Mouse (Mus musculus) left cerebral cortex, postnatal 36 days (tissue): ENCODE measurements around the gene Ankrd34b. TPM values are rescaled to one million over a fixed set of nuclear protein-coding genes. Genes with fewer than 3 reads are reported as not detected.

Experiments used
- DNase-seq, 2 experiments: peaks; one replicate each; pipeline ENCODE4 v3.0.0; 2021 to 2022; ENCODE audit warnings: low spot score in 2 of 2, mixed read lengths in 1 of 2
- intact Hi-C: fragments of 180-260 bp; cut with DNase I; formaldehyde crosslinking; loops from one replicate; pipeline ENCODE4 v1.15.1; 2025
- total RNA-seq, 2 experiments: library from RNA; stranded (reverse); gene quantifications; 2 replicates each; pipeline ENCODE4 v1.2.3; 2021

Gene Ankrd34b
- total RNA-seq, result 10 to 100 TPM; 17.4 to 17.8 TPM

GRCm38 (mm10) chr13:92425758-92426264 is at the start of gene Ankrd34b:
Gene Ankrd34b (plus strand): TSS chr13:92425896.
- intact Hi-C loops, result loop anchor here (5.0 kb wide), 1 partner anchor 69 kb away; the partner anchor contains the start of gene Msh3

DNA sequence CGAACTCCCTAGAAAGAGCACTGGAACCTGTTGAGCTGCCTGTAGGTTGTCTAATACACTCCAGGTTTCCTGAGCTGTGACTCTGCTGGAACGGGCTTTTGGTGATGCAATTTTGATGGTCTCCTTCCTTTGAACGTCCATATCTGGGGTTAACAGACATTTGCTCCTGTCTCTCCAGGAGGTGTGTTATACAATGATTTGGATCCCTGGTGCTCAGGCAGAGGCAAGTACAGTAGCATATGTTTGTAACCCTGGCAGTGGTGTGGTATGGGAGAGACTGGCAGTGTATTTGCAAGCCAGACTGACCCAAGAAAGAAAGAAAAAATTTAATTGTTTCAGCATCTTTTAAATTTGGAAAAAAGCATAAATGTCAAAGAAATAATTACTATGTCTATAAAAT is 38.3 kb upstream of the Ankrd34b start:
- intact Hi-C loops, result no loop called here
- no peak for DNase-seq

More at GRCm38 (mm10) chr13:92425758-92426264, at the start of gene Ankrd34b:
- DNase-seq, result peak; percentile 49 to 72

DNA sequence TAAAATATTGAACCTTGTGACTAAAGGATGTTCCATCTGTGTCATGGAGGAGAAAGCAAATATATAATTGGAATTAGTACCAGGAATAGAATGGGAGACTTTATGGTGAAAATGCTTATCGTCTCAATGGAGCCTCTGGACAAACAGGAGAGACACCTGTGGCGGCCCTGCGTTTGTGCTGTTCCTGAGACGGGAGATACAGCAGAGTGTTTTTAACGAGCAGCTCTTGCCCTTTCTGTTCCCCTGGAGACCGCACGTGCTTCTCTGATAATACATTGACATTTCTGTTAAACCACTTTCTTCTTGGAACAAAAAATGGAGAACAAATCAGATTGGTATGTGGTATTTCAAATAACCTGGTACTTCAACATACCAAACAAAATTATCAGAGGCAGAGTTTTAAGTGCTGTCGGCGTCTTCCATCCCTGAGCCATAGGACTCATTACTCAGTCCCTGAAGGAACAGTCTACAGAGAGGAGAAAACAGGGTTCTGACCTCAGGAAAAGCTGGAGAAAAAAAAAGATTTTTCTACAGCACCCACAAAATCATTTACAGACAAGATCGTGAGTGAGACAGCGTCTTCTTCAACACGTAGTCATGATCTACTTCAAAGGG is 32.5 kb upstream of the Ankrd34b start:
- intact Hi-C loops, result no loop called here
- DNase-seq, result no peak

DNA sequence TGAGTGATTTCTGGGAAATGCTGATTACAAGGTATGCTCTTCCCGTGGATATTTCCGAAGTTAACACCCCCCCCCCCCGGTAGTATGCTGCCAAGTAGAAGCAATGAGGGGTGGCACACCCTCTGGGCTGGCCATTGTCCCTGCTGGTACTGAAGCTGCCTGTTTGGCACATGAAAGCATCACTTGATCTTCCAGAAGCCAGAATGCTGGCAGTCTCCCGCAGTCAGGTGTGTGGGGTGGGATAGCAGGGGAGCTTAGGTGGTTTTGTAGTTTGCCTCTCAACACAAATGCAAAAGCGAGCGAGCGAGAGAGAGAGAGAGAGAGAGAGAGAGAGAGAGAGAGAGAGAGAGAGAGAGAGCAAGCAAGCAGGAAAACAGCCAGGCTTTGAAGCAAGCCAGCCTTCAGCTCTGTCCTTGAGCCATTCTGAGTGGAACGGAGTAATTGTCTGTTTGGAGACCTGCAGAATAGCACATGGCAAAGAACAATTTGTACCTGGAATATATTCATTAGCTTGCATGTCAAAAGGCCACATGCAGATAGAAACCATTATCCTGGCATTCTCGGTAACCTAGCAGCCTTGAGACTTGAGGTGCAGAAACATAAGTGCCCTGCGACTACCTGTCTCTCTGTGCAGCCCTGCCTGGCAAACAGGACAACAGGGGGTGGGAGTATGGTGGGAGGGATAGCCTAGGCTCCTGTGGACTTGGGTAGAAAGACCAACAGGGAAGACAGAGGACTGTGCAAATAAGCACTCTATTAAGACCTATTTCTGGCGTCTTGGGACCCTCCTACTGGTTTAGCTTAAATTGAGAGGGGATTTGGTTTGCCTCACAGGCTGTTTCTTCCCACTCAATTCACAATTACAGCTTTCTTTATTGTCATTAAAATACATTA is 27.0 kb upstream of the Ankrd34b start:
- intact Hi-C loops, result no loop called here
- no peak for DNase-seq

DNA sequence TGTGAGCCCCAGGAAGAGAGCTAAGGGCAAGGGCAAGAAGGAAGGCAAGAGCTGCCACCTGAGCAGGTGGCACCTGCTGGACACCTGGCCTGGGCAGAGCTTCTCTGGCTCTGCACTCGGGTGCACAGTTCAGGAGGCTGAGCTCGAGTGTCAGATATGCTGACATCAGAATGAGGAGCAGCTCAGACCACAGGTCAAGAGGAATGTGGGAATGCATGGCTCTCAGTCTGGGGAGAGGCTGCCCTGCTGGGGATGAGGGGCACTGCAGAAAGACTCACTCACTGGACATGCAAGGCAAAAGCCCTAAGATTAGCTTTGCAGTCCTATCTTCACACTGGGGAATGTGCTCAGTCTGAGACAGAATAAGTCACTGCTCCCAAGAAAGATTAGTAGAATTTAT is 23.6 kb upstream of the Ankrd34b start:
- DNase-seq, result no peak
- intact Hi-C loops, result no loop called here

DNA sequence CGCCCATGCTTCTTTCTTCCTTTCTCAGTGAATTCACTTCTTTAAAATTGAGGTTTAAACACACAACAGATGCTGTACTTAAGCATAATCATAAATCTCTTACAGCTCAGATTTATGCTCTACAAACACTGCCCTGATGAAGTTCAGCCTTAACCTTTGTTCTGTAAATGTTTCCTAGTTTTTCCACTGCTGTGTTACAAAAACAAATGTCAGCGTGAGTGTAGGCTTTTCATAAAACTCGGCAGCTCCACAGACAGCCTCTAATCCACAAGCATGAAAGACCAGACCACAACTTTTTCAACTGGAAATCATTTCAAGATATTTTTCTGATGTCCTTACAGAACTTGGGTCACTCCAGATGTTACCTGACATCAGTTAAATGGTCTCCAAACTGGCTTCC is 22.2 kb upstream of the Ankrd34b start:
- no peak for DNase-seq
- intact Hi-C loops, result no loop called here

DNA sequence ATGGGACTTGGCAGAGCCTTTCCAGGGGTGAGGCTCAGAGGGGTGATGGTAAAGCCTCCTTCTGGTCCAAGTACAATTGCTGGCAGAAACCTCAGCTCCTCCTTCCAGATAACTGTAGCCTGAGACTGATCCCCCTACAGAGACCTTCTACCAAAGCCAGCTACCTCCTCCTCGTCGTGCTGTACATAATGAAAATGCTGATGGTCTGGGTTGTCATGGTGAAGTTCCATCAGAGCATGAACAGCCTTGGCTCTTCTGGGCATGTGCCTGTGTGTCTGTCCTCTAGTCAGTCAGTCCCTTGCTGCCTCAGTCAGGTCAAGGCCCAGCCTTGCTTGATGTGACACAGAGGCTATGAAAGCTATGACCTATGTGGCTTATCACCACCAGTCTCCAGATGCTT is 15.2 kb upstream of the Ankrd34b start:
- intact Hi-C loops, result no loop called here
- no peak for DNase-seq

GRCm38 (mm10) chr13:92419630-92420029 is 6.1 kb upstream of the Ankrd34b start:
- intact Hi-C loops, result no loop called here

GRCm38 (mm10) chr13:92423711-92424110 is 2.0 kb upstream of the Ankrd34b start:
- DNase-seq, result no peak
- intact Hi-C loops, result no loop called here

More at GRCm38 (mm10) chr13:92419630-92420029, 6.1 kb upstream of the Ankrd34b start:
- no peak for DNase-seq

- intact Hi-C loops, result loop anchor here (5.0 kb wide), 1 partner anchor 69 kb away; the partner anchor contains the start of gene Msh3
- DNase-seq, result peak; percentile 26 to 41
Observed at GRCm38 (mm10) chr13:92426294-92427051, 777 bp downstream of the Ankrd34b start.

DNA sequence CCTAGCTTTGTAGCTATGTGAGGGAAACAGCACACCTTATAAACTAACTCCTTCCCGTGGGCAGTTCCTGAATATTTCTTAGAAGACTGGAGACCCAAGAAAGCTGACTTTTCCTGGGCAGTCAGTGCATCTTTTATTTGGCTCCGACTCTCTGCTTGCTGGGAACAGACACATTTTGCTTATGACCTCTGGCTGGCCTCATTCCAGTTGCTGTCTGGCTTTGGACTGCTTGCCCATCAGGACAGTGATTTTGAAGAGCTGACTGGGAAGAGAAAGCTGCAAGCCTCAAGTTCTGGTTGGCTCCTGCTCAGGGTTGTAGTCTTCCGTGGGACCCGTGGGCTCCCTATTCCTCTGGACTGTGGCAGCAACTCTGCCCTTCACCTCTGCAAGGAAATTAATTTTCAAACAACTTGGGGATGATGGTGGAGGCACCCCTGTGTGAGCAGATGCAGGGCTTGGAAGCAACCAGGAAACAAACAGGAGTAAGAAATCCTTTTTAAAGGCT is 1.7 kb downstream of the Ankrd34b start:
- intact Hi-C loops, result loop anchor here (5.0 kb wide), 1 partner anchor 70 kb away; the partner anchor contains the start of gene Msh3
- no peak for DNase-seq

GRCm38 (mm10) chr13:92438656-92439055 is 13.0 kb downstream of the Ankrd34b start:
- intact Hi-C loops, result no loop called here
- DNase-seq, result no peak

DNA sequence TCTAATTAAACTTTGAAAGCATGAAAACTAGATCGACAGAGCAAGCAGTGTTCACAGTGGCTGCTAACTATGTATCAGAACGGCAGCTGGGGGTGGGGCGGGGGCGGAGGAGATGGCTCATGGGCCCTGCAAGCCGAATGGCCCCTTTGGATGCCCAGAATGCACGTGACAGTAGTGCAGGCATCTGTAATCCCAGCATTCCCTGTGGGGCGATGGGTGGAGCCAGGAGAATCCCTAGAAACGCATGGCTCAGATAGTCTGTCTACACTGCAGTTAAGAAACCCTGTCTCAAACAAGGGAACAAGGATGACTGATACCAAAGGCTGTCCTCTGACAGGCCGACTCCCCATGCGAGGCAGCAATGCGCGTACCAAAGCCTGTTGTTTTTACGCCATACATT is 14.6 kb downstream of the Ankrd34b start:
- DNase-seq, result no peak
- intact Hi-C loops, result no loop called here

- no peak for DNase-seq
Observed at GRCm38 (mm10) chr13:92446872-92447271, 21.2 kb downstream of the Ankrd34b start.

DNA sequence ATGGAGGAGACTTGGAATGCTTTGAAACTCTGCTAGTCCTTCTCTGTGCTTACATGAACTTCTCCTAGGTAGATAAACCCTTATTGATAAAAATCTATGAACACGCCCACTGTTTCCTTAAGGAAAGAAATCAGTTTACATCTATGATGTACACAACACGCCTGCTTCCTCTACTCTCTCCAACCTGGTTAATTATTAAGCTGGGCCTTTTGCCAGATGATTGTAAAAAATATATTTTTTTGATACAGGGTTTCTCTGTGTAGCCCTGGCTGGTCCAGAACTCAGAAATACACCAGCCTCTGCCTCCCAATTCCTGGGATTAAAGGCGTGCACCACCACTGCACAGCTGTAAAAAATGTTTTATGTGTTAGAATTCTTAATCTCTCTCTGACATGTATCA is 39.0 kb downstream of the Ankrd34b start:
- intact Hi-C loops, result no loop called here
- DNase-seq, result no peak

More at GRCm38 (mm10) chr13:92446872-92447271, 21.2 kb downstream of the Ankrd34b start:
- intact Hi-C loops, result no loop called here

DNA sequence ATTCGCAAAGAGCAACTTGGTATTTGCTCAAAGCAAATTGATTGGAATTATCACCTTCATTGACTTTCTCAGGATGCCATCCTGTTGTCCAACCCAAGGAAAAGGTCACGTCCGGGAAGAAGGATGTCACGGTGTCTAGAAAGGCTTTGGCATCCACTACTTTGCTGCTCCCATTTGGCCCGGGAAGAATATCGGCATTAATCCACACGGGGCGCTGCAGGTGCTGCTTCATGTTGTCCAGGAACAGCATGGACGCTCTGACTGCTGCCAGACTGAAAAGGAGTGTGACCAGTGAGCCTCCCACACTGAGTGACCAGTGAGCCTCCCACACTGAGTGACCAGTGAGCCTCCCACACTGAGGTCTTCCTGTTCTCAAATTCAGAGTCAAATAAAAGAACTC is 42.2 kb downstream of the Ankrd34b start:
- intact Hi-C loops, result no loop called here
- DNase-seq, result no peak

DNA sequence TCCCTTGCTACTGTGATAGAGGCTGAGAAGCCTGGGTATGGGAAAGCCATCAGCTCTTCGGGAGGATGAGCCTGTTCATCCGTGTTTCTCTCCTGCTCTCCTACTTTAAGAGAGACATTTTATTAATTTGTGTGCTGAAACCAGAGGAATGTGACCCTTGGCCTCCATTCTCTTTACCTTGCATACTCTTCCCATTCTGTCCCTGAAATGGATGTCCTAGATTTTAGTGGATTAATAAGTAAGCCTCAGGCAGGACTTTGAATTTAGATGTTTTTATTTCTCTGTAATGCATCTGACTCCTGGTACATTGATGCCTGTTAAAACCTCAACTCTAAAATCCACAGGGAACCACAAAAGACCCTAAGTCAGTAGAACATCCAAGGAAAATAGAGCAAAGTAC is 43.7 kb downstream of the Ankrd34b start:
- DNase-seq, result no peak
- intact Hi-C loops, result no loop called here

DNA sequence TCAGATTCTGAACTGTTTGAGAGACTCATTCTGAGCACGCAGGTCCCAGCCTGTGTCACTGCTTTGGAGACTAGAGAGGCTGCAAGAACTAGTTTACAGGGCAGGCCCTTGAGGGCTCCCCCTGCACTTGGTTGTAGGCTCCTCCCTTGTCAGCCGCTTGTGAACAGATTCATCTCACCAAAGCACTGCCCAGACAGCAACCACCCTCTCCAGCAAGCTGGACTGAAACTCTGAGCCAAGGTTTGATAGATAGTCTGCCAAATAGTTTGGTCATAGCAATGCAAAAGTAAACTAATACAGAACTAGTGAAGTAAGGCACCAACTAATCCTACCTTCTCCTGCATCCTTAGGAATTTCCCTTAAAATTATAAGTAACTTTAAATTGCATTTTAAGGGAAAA is 44.5 kb downstream of the Ankrd34b start:
- no peak for DNase-seq
- intact Hi-C loops, result no loop called here

GRCm38 (mm10) chr13:92483348-92483747 is 57.7 kb downstream of the Ankrd34b start:
- DNase-seq, result peak in 1 of 2 experiments; percentile 21

More at GRCm38 (mm10) chr13:92483348-92483747, 57.7 kb downstream of the Ankrd34b start:
- intact Hi-C loops, result loop anchor here (5.0 kb wide), 1 partner anchor 126 kb away; the partner anchor contains the start of gene Msh3
